Mouse (Mus musculus) heart, adult 2 months (tissue): Measurements from ENCODE around the gene Runx2.

ENCODE experiments used
- CTCF ChIP-seq: fragments of 200-600 bp; IDR thresholded peaks from 2 replicates; pipeline ENCODE4 v1.8.1; 2022; ENCODE audit warnings: antibody characterized with exemption, mild to moderate bottlenecking, moderate library complexity
- EP300 ChIP-seq: fragments of 200-500 bp; IDR thresholded peaks from 2 replicates; pipeline ENCODE4 v1.6.1; 2011; ENCODE audit warnings: low read depth, low read length, control low read depth; ENCODE audit not compliant: insufficient read depth
- POLR2A ChIP-seq: fragments of 200-500 bp; IDR thresholded peaks from 2 replicates; pipeline ENCODE4 v1.6.1; 2011; ENCODE audit warnings: mild to moderate bottlenecking, low read depth, low read length, control low read depth; ENCODE audit not compliant: insufficient read depth

- TF ChIP-seq CTCF, result no peak
- no peak for TF ChIP-seq POLR2A
- TF ChIP-seq EP300, result no peak
Observed at GRCm38 (mm10) chr17:44649056-44649455, 165.5 kb downstream of the Runx2 start.
